Mouse (Mus musculus) hindbrain, postnatal 0 days (tissue): ENCODE measurements at regions not wholly inside any gene's neighbourhood (a gene's known extent, or its start where the extent isn't known, plus 50 kb on each side); places are given as distances from the start of the nearest gene placed in this dataset.

ENCODE experiments used
- ATAC-seq: fragments of 200-750 bp; cut with Nextera tagmentation; 2 replicates; pipeline ENCODE4 v1.8.0; 2017; ENCODE audit warnings: mild to moderate bottlenecking, moderate TSS enrichment, moderate library complexity
- DNase-seq: peaks from one replicate; pipeline ENCODE4 v3.0.0-alpha.2; 2015; ENCODE audit warnings: low spot score
- H3K27ac ChIP-seq: fragments of 300-500 bp; sonication (generic); 2 replicates; pipeline ENCODE4 v1.5.1; 2014; ENCODE audit warnings: mild to moderate bottlenecking
- H3K27me3 ChIP-seq: fragments of 300-500 bp; sonication (generic); 2 replicates; pipeline ENCODE4 v1.6.1; 2014; ENCODE audit warnings: low read length, mixed read lengths; ENCODE audit not compliant: insufficient read depth
- H3K36me3 ChIP-seq: fragments of 300-500 bp; sonication (generic); 2 replicates; pipeline ENCODE4 v1.6.1; 2014; ENCODE audit warnings: low read length, mixed read lengths; ENCODE audit not compliant: insufficient read depth
- H3K4me1 ChIP-seq: fragments of 300-500 bp; sonication (generic); 2 replicates; pipeline ENCODE4 v1.6.1; 2014; ENCODE audit warnings: antibody characterized with exemption, low read length, mixed read lengths; ENCODE audit not compliant: insufficient read depth
- H3K4me2 ChIP-seq: fragments of 300-500 bp; sonication (generic); 2 replicates; pipeline ENCODE4 v1.6.1; 2014; ENCODE audit warnings: low read depth, mild to moderate bottlenecking, low read length, moderate library complexity, mixed read lengths
- H3K4me3 ChIP-seq: fragments of 300-500 bp; sonication (generic); 2 replicates; pipeline ENCODE4 v1.5.1; 2014; ENCODE audit warnings: low read length
- H3K9ac ChIP-seq: fragments of 300-500 bp; sonication (generic); replicated peaks from 2 replicates; pipeline ENCODE4 v1.6.1; 2014; ENCODE audit warnings: mild to moderate bottlenecking, low read length, moderate library complexity, mixed read lengths
- H3K9me3 ChIP-seq: fragments of 300-500 bp; sonication (generic); 2 replicates; pipeline ENCODE4 v1.6.1; 2016; ENCODE audit warnings: low read length, mixed read lengths
- CTCF ChIP-seq: IDR thresholded peaks from 2 replicates; pipeline ENCODE4 v1.5.1; 2016; ENCODE audit warnings: antibody characterized with exemption, control low read depth, low read depth
- WGBS: fragments of 180-500 bp; shearing (Covaris S2); extraction: QIAGEN DNeasy Blood & Tissue Kit; methylation state at CpG from one replicate; pipeline ENCODE4 v1.1.7; 2014; 5-methylcytosine and 5-hydroxymethylcytosine counted together

DNA sequence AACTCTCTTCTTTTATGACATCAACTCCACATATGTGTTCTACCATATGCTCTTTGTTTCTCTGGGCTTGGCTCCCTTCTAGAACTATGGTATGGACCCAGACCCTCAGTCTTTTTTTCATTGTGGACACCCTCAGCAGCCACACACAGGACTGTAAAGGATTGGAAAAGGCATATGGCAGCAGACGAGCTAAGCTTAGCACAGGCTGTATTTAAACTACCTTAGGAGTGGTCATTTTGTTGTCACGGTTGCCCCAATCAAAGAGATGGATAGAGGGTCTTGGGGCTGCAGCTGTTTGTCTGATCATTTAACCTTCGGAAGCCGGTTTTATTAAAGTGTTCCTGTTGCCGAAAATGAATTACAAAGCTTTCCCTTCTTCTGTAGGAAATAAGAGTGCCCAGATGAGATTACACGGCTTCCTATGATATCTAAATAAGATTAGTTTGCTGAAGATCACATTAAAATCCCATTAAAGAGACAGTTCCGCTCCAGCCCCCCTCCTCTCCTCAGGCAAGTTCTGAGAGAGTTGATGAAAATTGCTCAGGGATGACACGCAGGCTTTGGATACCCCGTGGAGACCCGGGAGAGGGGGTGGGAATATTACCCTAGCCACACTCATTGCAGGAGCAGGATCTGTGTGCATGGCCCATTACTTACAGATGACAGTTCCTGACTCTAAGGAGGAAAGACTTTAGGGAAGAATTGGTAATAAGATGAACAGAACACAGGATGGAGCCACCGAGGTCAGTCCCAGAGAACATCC is 227.4 kb upstream of the Ddx18 start:
- H3K27me3 ChIP-seq, result no peaks in the 10 kb centered on the region
- H3K9ac ChIP-seq, result no peak overlapping the region
- 50% methylated on average over 11 of the region's 11 CpGs for WGBS
- DNase-seq, result peak; percentile 38
- peak; percentile 63; the same call in 1 of the 2 replicates for ATAC-seq
- no peaks in the 10 kb centered on the region for H3K9me3 ChIP-seq
- H3K4me3 ChIP-seq, result no peak overlapping the region
- TF ChIP-seq CTCF, result no peak
- H3K36me3 ChIP-seq, result no peaks in the 10 kb centered on the region
- H3K4me2 ChIP-seq, result no peak overlapping the region
- H3K27ac ChIP-seq, result no peak overlapping the region
- no peaks in the 10 kb centered on the region; the same call in 1 of the 2 replicates for H3K4me1 ChIP-seq

GRCm38 (mm10) chr1:121785631-121786030 is 217.8 kb upstream of the Ddx18 start:
- Histone ChIP-seq H3K4me1 (no peaks in the 10 kb centered on the region), H3K4me2 (no peak overlapping the region), H3K4me3 (no peak overlapping the region), H3K9ac (no peak overlapping the region), H3K9me3 (no peaks in the 10 kb centered on the region), H3K27ac (no peak overlapping the region), H3K36me3 (no peaks in the 10 kb centered on the region), H3K27me3 (no peaks in the 10 kb centered on the region)
- WGBS, result 48% methylated on average over 3 of the region's 3 CpGs
- DNase-seq (no peak), ATAC-seq (no peak)
- TF ChIP-seq CTCF, result no peak

GRCm38 (mm10) chr1:121773988-121774387 is 206.2 kb upstream of the Ddx18 start:
- H3K27ac ChIP-seq, result no peak overlapping the region
- ATAC-seq (no peak), DNase-seq (no peak)
- H3K4me1 ChIP-seq, result no peaks in the 10 kb centered on the region
- H3K9me3 ChIP-seq, result no peaks in the 10 kb centered on the region
- H3K4me2 ChIP-seq, result no peak overlapping the region
- no peaks in the 10 kb centered on the region for H3K27me3 ChIP-seq
- H3K9ac ChIP-seq, result no peak overlapping the region
- no peak for TF ChIP-seq CTCF
- no peaks in the 10 kb centered on the region for H3K36me3 ChIP-seq
- H3K4me3 ChIP-seq, result no peak overlapping the region
- WGBS, result 95% methylated on average over 2 of the region's 2 CpGs

- ATAC-seq, result no peak
- WGBS, result 81% methylated on average over 1 of the region's 1 CpGs
- no peak for TF ChIP-seq CTCF
- H3K27me3 ChIP-seq, result no peaks in the 10 kb centered on the region
- no peak overlapping the region for H3K4me3 ChIP-seq
- DNase-seq, result no peak
- no peaks in the 10 kb centered on the region for H3K36me3 ChIP-seq
- no peak overlapping the region for H3K27ac ChIP-seq
- H3K9ac ChIP-seq, result no peak overlapping the region
- no peaks in the 10 kb centered on the region for H3K9me3 ChIP-seq
- H3K4me1 ChIP-seq, result no peaks in the 10 kb centered on the region
- no peak overlapping the region for H3K4me2 ChIP-seq
These were observed 203.7 kb upstream of the Ddx18 start for GRCm38 (mm10) chr1:121771444-121771843.

GRCm38 (mm10) chr1:121770936-121771335 is 203.1 kb upstream of the Ddx18 start:
- Histone ChIP-seq H3K9me3 (no peaks in the 10 kb centered on the region), H3K36me3 (no peaks in the 10 kb centered on the region), H3K4me3 (no peak overlapping the region), H3K27me3 (no peaks in the 10 kb centered on the region), H3K4me2 (no peak overlapping the region), H3K9ac (no peak overlapping the region), H3K27ac (no peak overlapping the region), H3K4me1 (no peaks in the 10 kb centered on the region)
- TF ChIP-seq CTCF, result no peak
- ATAC-seq (no peak), DNase-seq (peak; percentile 14)
- 26% methylated on average over 12 of the region's 12 CpGs for WGBS

DNA sequence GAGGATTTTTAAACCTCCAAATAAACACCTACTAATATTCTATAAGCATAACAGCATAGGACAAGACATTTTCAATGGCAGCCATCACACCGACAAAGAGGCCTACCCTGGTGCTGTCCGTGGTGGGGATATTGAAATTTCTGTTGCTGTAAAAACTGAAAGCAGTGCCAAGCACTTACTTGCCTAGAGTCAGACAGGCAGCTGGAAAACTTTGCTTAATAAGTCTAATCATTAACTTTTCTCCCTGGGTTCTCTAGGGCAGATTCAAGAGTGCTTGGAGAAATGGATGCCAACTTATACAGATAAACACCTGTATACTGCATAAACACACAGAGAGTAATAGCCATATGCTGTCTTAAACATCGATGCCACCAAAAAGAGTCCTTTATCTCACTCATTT is 192.3 kb upstream of the Ddx18 start:
- ATAC-seq, result no peak

GRCm38 (mm10) chr1:121745181-121745580 is 177.4 kb upstream of the Ddx18 start:
- H3K9me3 ChIP-seq, result no peaks in the 10 kb centered on the region
- no peak for ATAC-seq
- H3K4me1 ChIP-seq, result no peaks in the 10 kb centered on the region
- no peak for DNase-seq
- TF ChIP-seq CTCF, result no peak
- H3K27ac ChIP-seq, result no peak overlapping the region
- H3K4me3 ChIP-seq, result no peak overlapping the region
- no peak overlapping the region for H3K4me2 ChIP-seq
- no peaks in the 10 kb centered on the region for H3K36me3 ChIP-seq
- 94% methylated on average over 1 of the region's 1 CpGs for WGBS
- H3K9ac ChIP-seq, result no peak overlapping the region
- no peaks in the 10 kb centered on the region for H3K27me3 ChIP-seq

More for the DNA sequence above, 192.3 kb upstream of the Ddx18 start:
- H3K9ac ChIP-seq, result no peak overlapping the region
- H3K36me3 ChIP-seq, result no peaks in the 10 kb centered on the region
- no peak overlapping the region for H3K27ac ChIP-seq
- no peak overlapping the region for H3K4me2 ChIP-seq
- H3K4me1 ChIP-seq, result no peaks in the 10 kb centered on the region
- no peak overlapping the region for H3K4me3 ChIP-seq
- no peaks in the 10 kb centered on the region for H3K27me3 ChIP-seq
- DNase-seq, result no peak
- WGBS, result 81% methylated on average over 3 of the region's 3 CpGs
- no peak for TF ChIP-seq CTCF
- H3K9me3 ChIP-seq, result no peaks in the 10 kb centered on the region
